Mouse (Mus musculus) lung, postnatal 0 days (tissue): ENCODE measurements around the gene Gm28035. TPM values are rescaled to one million over a fixed set of nuclear protein-coding genes. Genes with fewer than 3 reads are reported as not detected.

Experiments
- ATAC-seq: fragments of 200-750 bp; cut with Nextera tagmentation; 2 replicates; pipeline ENCODE4 v1.8.0; 2017; ENCODE audit warnings: moderate library complexity
- DNase-seq: peaks from one replicate; pipeline ENCODE4 v3.0.0-alpha.2; 2016; ENCODE audit warnings: low spot score
- H3K27ac ChIP-seq: fragments of 300-500 bp; sonication (generic); 2 replicates; pipeline ENCODE4 v1.5.1; 2014; ENCODE audit warnings: antibody characterized with exemption, mild to moderate bottlenecking, low read length, mixed read lengths
- H3K27me3 ChIP-seq: fragments of 300-500 bp; sonication (generic); replicated peaks from 2 replicates; pipeline ENCODE4 v1.6.1; 2014; ENCODE audit warnings: low read length, mixed read lengths; ENCODE audit not compliant: insufficient read depth
- H3K36me3 ChIP-seq: fragments of 300-500 bp; sonication (generic); 2 replicates; pipeline ENCODE4 v1.6.1; 2014; ENCODE audit warnings: low read length, mixed read lengths; ENCODE audit not compliant: insufficient read depth
- H3K4me1 ChIP-seq: fragments of 300-500 bp; sonication (generic); 2 replicates; pipeline ENCODE4 v1.6.1; 2014; ENCODE audit warnings: antibody characterized with exemption, low read depth, low read length, mixed read lengths; ENCODE audit not compliant: insufficient read depth
- H3K4me2 ChIP-seq: fragments of 300-500 bp; sonication (generic); replicated peaks from 2 replicates; pipeline ENCODE4 v1.6.1; 2014; ENCODE audit warnings: low read depth, mild to moderate bottlenecking, low read length, moderate library complexity, mixed read lengths
- H3K4me3 ChIP-seq: fragments of 300-500 bp; sonication (generic); 2 replicates; pipeline ENCODE4 v1.5.1; 2014; ENCODE audit warnings: low read depth, low read length
- H3K9ac ChIP-seq: fragments of 300-500 bp; sonication (generic); replicated peaks from 2 replicates; pipeline ENCODE4 v1.6.1; 2014; ENCODE audit warnings: low read depth, mild to moderate bottlenecking
- H3K9me3 ChIP-seq: fragments of 300-500 bp; sonication (generic); 2 replicates; pipeline ENCODE4 v1.6.1; 2016; ENCODE audit warnings: low read length, mixed read lengths
- CTCF ChIP-seq: IDR thresholded peaks from 2 replicates; pipeline ENCODE4 v1.5.1; 2016; ENCODE audit warnings: antibody characterized with exemption, mild to moderate bottlenecking
- EP300 ChIP-seq: IDR thresholded peaks from 2 replicates; pipeline ENCODE4 v1.6.1; 2016; ENCODE audit warnings: antibody characterized with exemption, mild to moderate bottlenecking, control low read depth
- WGBS: fragments of 180-500 bp; shearing (Covaris S2); extraction: QIAGEN DNeasy Blood & Tissue Kit; methylation state at CpG from one replicate; pipeline ENCODE4 v1.1.7; 2014; 5-methylcytosine and 5-hydroxymethylcytosine counted together
- polyA plus RNA-seq: library from polyadenylated mRNA; unstranded; fragments of >200 nt; fragmentation: Nextera tagmentation; extraction: Ambion mirVana; gene quantifications from 2 replicates; pipeline ENCODE4 v1.2.1, GENCODE M21; 2015

Gm28035 gene
- polyA plus RNA-seq, 1 experiment from 2014 or later = 0.12 TPM

- Histone ChIP-seq H3K36me3 (peaks cover 9% of the 10 kb centered on the region; the same call in 1 of the 2 replicates), H3K4me1 (peaks cover 18% of the 10 kb centered on the region; the same call in 1 of the 2 replicates), H3K4me3 (peak overlapping the region; percentile 88), H3K27me3 (no peaks in the 10 kb centered on the region), H3K9me3 (no peaks in the 10 kb centered on the region), H3K4me2 (peak overlapping the region; percentile 77), H3K9ac (peak overlapping the region; percentile 81), H3K27ac (peak overlapping the region; percentile 95)
- DNase-seq (peak; percentile 71), ATAC-seq (no peak)
- TF ChIP-seq EP300 = no peak
- WGBS = 3% methylated on average over 18 of the region's 18 CpGs
Observed at GRCm38 (mm10) chr2:30236426-30237198, 3.8 kb upstream of the Gm28035 start.

GRCm38 (mm10) chr2:30237199-30237880 lies 3.0 kb upstream of the Gm28035 start, which contains the start of gene Lrrc8a:
Lrrc8a (plus strand) TSS chr2:30237715.
- no peaks in the 10 kb centered on the region for H3K9me3 ChIP-seq
- H3K27ac ChIP-seq = peak within 1 kb of the TSS; percentile 95
- H3K4me1 ChIP-seq = peaks cover 18% of the 10 kb centered on the region; the same call in 1 of the 2 replicates
- TF ChIP-seq EP300 (peak; percentile 56; the same call in 1 of the 2 replicates), CTCF (peak; percentile 67)
- ATAC-seq (peak; percentile 96), DNase-seq (peak; percentile 99)
- H3K9ac ChIP-seq = peak within 1 kb of the TSS; percentile 81
- under 1% methylated on average over 46 of the region's 67 CpGs for WGBS
- no peaks in the 10 kb centered on the region for H3K27me3 ChIP-seq
- peak within 1 kb of the TSS; percentile 88 for H3K4me3 ChIP-seq
- peaks cover 14% of the 10 kb centered on the region; the same call in 1 of the 2 replicates for H3K36me3 ChIP-seq
- H3K4me2 ChIP-seq = peak within 1 kb of the TSS; percentile 77

GRCm38 (mm10) chr2:30237881-30238280 lies 2.5 kb upstream of the Gm28035 start:
- Histone ChIP-seq H3K9ac (peak overlapping the region; percentile 81), H3K9me3 (no peaks in the 10 kb centered on the region), H3K4me1 (peaks cover 18% of the 10 kb centered on the region; the same call in 1 of the 2 replicates), H3K27me3 (no peaks in the 10 kb centered on the region), H3K4me3 (peak overlapping the region; percentile 88), H3K4me2 (peak overlapping the region; percentile 63), H3K36me3 (peaks cover 14% of the 10 kb centered on the region; the same call in 1 of the 2 replicates), H3K27ac (peak overlapping the region; percentile 95)
- TF ChIP-seq CTCF (no peak), EP300 (no peak)
- WGBS = 3% methylated on average over 28 of the region's 42 CpGs
- DNase-seq = peak; percentile 81
- ATAC-seq = peak; percentile 78

GRCm38 (mm10) chr2:30238906-30239465 lies 1.4 kb upstream of the Gm28035 start:
- 37% methylated on average over 3 of the region's 3 CpGs for WGBS
- Histone ChIP-seq H3K4me1 (peaks cover 21% of the 10 kb centered on the region; the same call in 1 of the 2 replicates), H3K9me3 (no peaks in the 10 kb centered on the region), H3K36me3 (peaks cover 19% of the 10 kb centered on the region; the same call in 1 of the 2 replicates), H3K4me2 (peak overlapping the region; percentile 63), H3K27me3 (no peaks in the 10 kb centered on the region), H3K9ac (peak overlapping the region; percentile 81), H3K4me3 (peak overlapping the region; percentile 88), H3K27ac (peak overlapping the region; percentile 95)
- no peak for DNase-seq
- ATAC-seq = no peak
- no peak for TF ChIP-seq EP300
- no peak for TF ChIP-seq CTCF

GRCm38 (mm10) chr2:30239777-30240176 lies 590 bp upstream of the Gm28035 start:
- Histone ChIP-seq H3K4me2 (peak overlapping the region; percentile 63), H3K27me3 (no peaks in the 10 kb centered on the region), H3K9me3 (no peaks in the 10 kb centered on the region), H3K4me1 (peaks cover 23% of the 10 kb centered on the region; the same call in 1 of the 2 replicates), H3K36me3 (peaks cover 21% of the 10 kb centered on the region; the same call in 1 of the 2 replicates), H3K4me3 (no peak overlapping the region), H3K9ac (peak overlapping the region; percentile 81; the same call in 1 of the 2 replicates), H3K27ac (peak overlapping the region; percentile 95)
- TF ChIP-seq CTCF (no peak), EP300 (peak; percentile 80)
- DNase-seq (peak; percentile 81), ATAC-seq (peak; percentile 24)
- WGBS = 55% methylated on average over 4 of the region's 4 CpGs

GRCm38 (mm10) chr2:30242509-30242908 lies 2.1 kb downstream of the Gm28035 start:
- ATAC-seq = peak; percentile 71
- no peak overlapping the region for H3K4me3 ChIP-seq
- TF ChIP-seq CTCF (no peak), EP300 (peak; percentile 94)
- DNase-seq = peak; percentile 83
- peak overlapping the region; percentile 66 for H3K27ac ChIP-seq
- no peak overlapping the region for H3K4me2 ChIP-seq
- H3K27me3 ChIP-seq = no peaks in the 10 kb centered on the region
- H3K36me3 ChIP-seq = peaks cover 25% of the 10 kb centered on the region; the same call in 1 of the 2 replicates
- no peaks in the 10 kb centered on the region for H3K9me3 ChIP-seq
- peaks cover 23% of the 10 kb centered on the region; the same call in 1 of the 2 replicates for H3K4me1 ChIP-seq
- 31% methylated on average over 4 of the region's 4 CpGs for WGBS
- H3K9ac ChIP-seq = no peak overlapping the region
